Mouse (Mus musculus): ENCODE measurements around the gene Brms1l. TPM values are rescaled to one million over a fixed set of nuclear protein-coding genes. Genes with fewer than 3 reads are reported as not detected.

Brms1l gene
- 27.2 TPM for polyA plus RNA-seq (2014; fragmentation: Illumina TruSeq; extraction: RNeasy Lipid Tissue Mini Kit (QIAGEN cat#74804); ENCODE audit: low read depth, low replicate concordance)

DNA sequence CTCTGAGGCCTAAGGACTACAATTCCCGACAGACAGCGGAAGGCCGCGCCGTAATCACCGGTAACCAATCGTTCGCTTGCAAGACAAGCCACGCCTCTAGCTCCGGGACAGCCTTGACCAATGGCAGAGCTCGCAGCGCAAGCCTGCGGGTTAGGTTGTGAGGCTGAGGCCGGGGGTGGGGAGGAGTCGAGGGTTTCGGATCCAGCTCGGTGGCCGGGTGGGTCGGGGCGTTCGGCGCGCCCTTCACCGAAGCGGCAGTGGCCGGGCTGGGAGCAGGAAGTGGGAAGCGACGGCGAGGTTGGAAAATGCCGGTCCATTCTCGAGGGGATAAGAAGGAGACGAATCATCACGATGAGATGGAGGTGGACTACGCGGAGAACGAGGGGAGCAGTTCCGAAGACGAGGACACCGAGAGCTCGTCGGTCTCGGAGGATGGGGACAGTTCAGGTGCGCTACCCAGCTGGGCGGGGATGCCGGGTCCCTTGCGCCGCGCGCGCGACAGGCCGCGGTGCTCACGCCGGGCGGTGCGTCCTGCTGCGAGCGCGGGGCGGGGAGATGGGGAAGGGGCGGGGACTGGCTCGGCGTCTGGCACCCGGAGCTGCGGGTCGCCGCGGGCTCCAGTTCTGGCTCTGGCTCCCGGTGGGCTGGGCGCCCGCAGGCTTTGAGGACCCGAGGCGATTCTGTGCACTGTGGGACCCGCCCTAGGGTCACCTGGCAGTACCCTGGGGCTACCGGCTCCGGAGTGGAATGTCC lies at the start of gene Brms1l:
Gene Brms1l (plus strand): TSS at position 126 of the 753 bp plus-strand sequence.

DNA sequence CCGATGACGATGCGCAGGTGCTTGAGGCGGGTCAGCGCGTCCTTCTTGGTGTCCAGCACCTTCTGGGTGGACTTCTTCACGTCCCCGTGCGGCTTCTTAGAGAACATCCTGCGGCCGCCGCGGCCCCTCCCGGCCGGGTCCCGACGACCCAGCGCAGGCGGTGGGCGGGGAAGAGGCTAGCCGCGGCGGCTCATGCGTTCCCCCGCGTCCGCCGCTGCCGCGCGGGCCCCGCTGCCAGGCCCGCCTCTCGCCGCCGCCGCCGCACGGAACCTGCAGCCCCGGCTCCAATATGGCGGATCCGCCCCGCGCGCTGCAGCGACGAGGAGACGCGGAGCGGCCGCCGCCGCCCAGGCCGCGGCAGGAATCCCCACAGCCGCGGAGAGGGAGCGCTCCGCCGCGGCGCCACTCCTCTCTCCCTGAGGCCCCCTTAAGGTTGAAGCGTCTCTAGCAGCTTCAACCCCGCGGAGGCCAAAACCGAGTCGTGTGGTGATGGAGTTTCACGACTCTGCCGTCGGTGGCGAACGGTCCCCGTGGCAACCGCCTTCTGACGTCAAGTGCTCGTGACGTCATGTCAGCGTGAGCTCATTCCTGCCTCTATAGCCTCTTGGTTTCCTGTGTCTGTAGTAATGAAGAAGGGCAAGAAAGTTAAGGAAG lies 15.3 kb upstream of the Brms1l start, which contains the start of gene Ralgapa1:
Gene Ralgapa1 (minus strand): TSS at position 507 of the 654 bp plus-strand sequence.

Other genes starting within 250 kb of the Brms1l start
- not detected for gene Insm2, start 236.9 kb upstream of the Brms1l start, polyA plus RNA-seq (2014; fragmentation: Illumina TruSeq; extraction: RNeasy Lipid Tissue Mini Kit (QIAGEN cat#74804); ENCODE audit: low read depth, low replicate concordance)
- gene Ralgapa1, start 15.2 kb upstream of the Brms1l start, polyA plus RNA-seq (2014; fragmentation: Illumina TruSeq; extraction: RNeasy Lipid Tissue Mini Kit (QIAGEN cat#74804); ENCODE audit: low read depth, low replicate concordance), result 86.4 TPM